Mouse (Mus musculus): ENCODE data around the gene Tmem151b.

GRCm38 (mm10) chr17:45574129-45574761 lies 24.8 kb upstream of the Tmem151b start:
- no peak for TF ChIP-seq CTCF (IDR thresholded peaks at IDR 0.05; ENCODE audit: low read depth, low read length)
- TF ChIP-seq POLR2A (IDR thresholded peaks at IDR 0.05; ENCODE audit: extremely low read depth, insufficient read depth, low read length) = 0 out of 2 replicates have a peak, but pooled peaks have one; percentile 12

All from liver, adult 2 months (tissue).